Mouse (Mus musculus): ENCODE results near the gene St5. TPM values are rescaled to one million over a fixed set of nuclear protein-coding genes. Genes with fewer than 3 reads are reported as not detected.
A peak's percentile ranks its signal among the peaks of the same experiment; 100 is the strongest.

St5 gene
- total RNA-seq, 1 experiment from 2014 or later: 49.4 TPM

GRCm38 (mm10) chr7:109700213-109700612 lies 3.2 kb downstream of the St5 start:
- DNase-seq: no peak

- DNase-seq: no peak
Observed at GRCm38 (mm10) chr7:109695339-109695726, 8.1 kb downstream of the St5 start.

- no peak for DNase-seq
Observed at GRCm38 (mm10) chr7:109694576-109695338, 8.6 kb downstream of the St5 start.

- no peak for DNase-seq
Observed at GRCm38 (mm10) chr7:109690961-109691360, 12.4 kb downstream of the St5 start.

GRCm38 (mm10) chr7:109690101-109690500 lies 13.3 kb downstream of the St5 start:
- no peak for DNase-seq

GRCm38 (mm10) chr7:109686585-109687128 lies 16.7 kb downstream of the St5 start:
- DNase-seq: no peak

- DNase-seq: no peak
Observed at GRCm38 (mm10) chr7:109680879-109681278, 22.5 kb downstream of the St5 start.

GRCm38 (mm10) chr7:109680284-109680683 lies 23.1 kb downstream of the St5 start:
- DNase-seq: no peak

GRCm38 (mm10) chr7:109674944-109675628 lies 28.3 kb downstream of the St5 start:
- no peak for DNase-seq

- peak; percentile 80 for DNase-seq
Observed at GRCm38 (mm10) chr7:109671581-109672471, 31.6 kb downstream of the St5 start.

GRCm38 (mm10) chr7:109669426-109670170 lies 33.8 kb downstream of the St5 start:
- DNase-seq: no peak

- DNase-seq: no peak
Observed at GRCm38 (mm10) chr7:109666664-109667063, 36.7 kb downstream of the St5 start.

- no peak for DNase-seq
Observed at GRCm38 (mm10) chr7:109662626-109663025, 40.8 kb downstream of the St5 start.

- no peak for DNase-seq
Observed at GRCm38 (mm10) chr7:109659278-109659677, 44.1 kb downstream of the St5 start.

GRCm38 (mm10) chr7:109657884-109658283 lies 45.5 kb downstream of the St5 start:
- DNase-seq: no peak

GRCm38 (mm10) chr7:109654871-109655270 lies 48.5 kb downstream of the St5 start:
- DNase-seq: no peak

GRCm38 (mm10) chr7:109648812-109649594 lies 54.4 kb downstream of the St5 start:
- no peak for DNase-seq

- no peak for DNase-seq
Observed at GRCm38 (mm10) chr7:109646574-109646973, 56.8 kb downstream of the St5 start.

- no peak for DNase-seq
Observed at GRCm38 (mm10) chr7:109643305-109643994, 60.0 kb downstream of the St5 start.

- DNase-seq: no peak
Observed at GRCm38 (mm10) chr7:109641963-109642362, 61.4 kb downstream of the St5 start.

All from adrenal gland, postnatal 14 days (tissue).